Mouse (Mus musculus) thymus, postnatal 0 days (tissue): ENCODE results near the gene Cplane1. TPM values are rescaled to one million over a fixed set of nuclear protein-coding genes. Genes with fewer than 3 reads are reported as not detected.
"Not testable (repeated sequence)": the region's sequence is repeated elsewhere in the genome, so short reads cannot be mapped to it uniquely, and the experiment has no call there.

Experiments used
- DNase-seq: peaks from one replicate; pipeline ENCODE4 v3.0.0-alpha.2; 2015; ENCODE audit warnings: low spot score
- polyA plus RNA-seq: library from polyadenylated mRNA; unstranded; fragments of >200 nt; fragmentation: Nextera tagmentation; extraction: Ambion mirVana; gene quantifications from 2 replicates; pipeline ENCODE4 v1.2.1, GENCODE M21; 2015

The Cplane1 gene
- polyA plus RNA-seq = 3.9 and 6.4 TPM in 2 replicates

- peak; percentile 95 for DNase-seq
Measured at GRCm38 (mm10) chr15:8168591-8169265, at the start of gene Cplane1. Gene Cplane1 (plus strand): TSS chr15:8169106.

GRCm38 (mm10) chr15:8129281-8129680 is 39.6 kb upstream of the Cplane1 start:
- DNase-seq = no peak

- no peak for DNase-seq
Measured at GRCm38 (mm10) chr15:8131268-8131667, 37.6 kb upstream of the Cplane1 start.

GRCm38 (mm10) chr15:8131761-8132160 is 37.1 kb upstream of the Cplane1 start:
- DNase-seq = no peak

GRCm38 (mm10) chr15:8135606-8136005 is 33.3 kb upstream of the Cplane1 start:
- no peak for DNase-seq

- no peak for DNase-seq
Measured at GRCm38 (mm10) chr15:8161841-8162240, 7.1 kb upstream of the Cplane1 start.

- DNase-seq = no peak
Measured at GRCm38 (mm10) chr15:8169266-8169746, 400 bp downstream of the Cplane1 start.

- DNase-seq = no peak
Measured at GRCm38 (mm10) chr15:8189563-8189962, 20.7 kb downstream of the Cplane1 start.

- DNase-seq = no peak
Measured at GRCm38 (mm10) chr15:8190435-8190834, 21.5 kb downstream of the Cplane1 start.

- DNase-seq = no peak
Measured at GRCm38 (mm10) chr15:8200317-8200716, 31.4 kb downstream of the Cplane1 start.

- DNase-seq = no peak
Measured at GRCm38 (mm10) chr15:8208362-8208761, 39.5 kb downstream of the Cplane1 start.

GRCm38 (mm10) chr15:8214811-8215210 is 45.9 kb downstream of the Cplane1 start:
- no peak for DNase-seq

GRCm38 (mm10) chr15:8234167-8234566 is 65.3 kb downstream of the Cplane1 start:
- not testable (repeated sequence) for DNase-seq

GRCm38 (mm10) chr15:8265946-8266345 is 97.0 kb downstream of the Cplane1 start:
- DNase-seq = no peak

GRCm38 (mm10) chr15:8267211-8267610 is 98.3 kb downstream of the Cplane1 start:
- no peak for DNase-seq

- no peak for DNase-seq
Measured at GRCm38 (mm10) chr15:8268231-8268630, 99.3 kb downstream of the Cplane1 start.

GRCm38 (mm10) chr15:8271952-8272351 is 103.0 kb downstream of the Cplane1 start:
- DNase-seq = no peak

- not testable (repeated sequence) for DNase-seq
Measured at GRCm38 (mm10) chr15:8277916-8278315, 109.0 kb downstream of the Cplane1 start.

GRCm38 (mm10) chr15:8279320-8279779 is 110.4 kb downstream of the Cplane1 start:
- peak; percentile 47 for DNase-seq

- DNase-seq = peak; percentile 5
Measured at GRCm38 (mm10) chr15:8279929-8280610, 111.2 kb downstream of the Cplane1 start.

- no peak for DNase-seq
Measured at GRCm38 (mm10) chr15:8281701-8282100, 112.8 kb downstream of the Cplane1 start.

GRCm38 (mm10) chr15:8282155-8282554 is 113.2 kb downstream of the Cplane1 start:
- no peak for DNase-seq

- no peak for DNase-seq
Measured at GRCm38 (mm10) chr15:8291251-8291650, 122.3 kb downstream of the Cplane1 start.
